Mouse (Mus musculus) midbrain, embryonic 13.5 days (tissue): Measurements from ENCODE around the gene S100a13. TPM values are rescaled to one million over a fixed set of nuclear protein-coding genes. Genes with fewer than 3 reads are reported as not detected.
A peak's percentile ranks its signal among the peaks of the same experiment; 100 is the strongest.

Experiments
- ATAC-seq: fragments of 200-750 bp; cut with Nextera tagmentation; 2 replicates; pipeline ENCODE4 v1.8.0; 2017; ENCODE audit warnings: mild to moderate bottlenecking, moderate TSS enrichment, moderate library complexity
- H3K27ac ChIP-seq: fragments of 300-500 bp; sonication (generic); 2 replicates; pipeline ENCODE4 v1.5.1; 2015; ENCODE audit warnings: inconsistent platforms, mild to moderate bottlenecking, moderate library complexity
- H3K27me3 ChIP-seq: fragments of 300-500 bp; sonication (generic); 2 replicates; pipeline ENCODE4 v1.6.1; 2015; ENCODE audit warnings: mild to moderate bottlenecking, inconsistent platforms
- H3K36me3 ChIP-seq: fragments of 300-500 bp; sonication (generic); 2 replicates; pipeline ENCODE4 v1.6.1; 2015; ENCODE audit warnings: mild to moderate bottlenecking, inconsistent platforms
- H3K4me1 ChIP-seq: fragments of 300-500 bp; sonication (generic); replicated peaks from 2 replicates; pipeline ENCODE4 v1.6.1; 2015; ENCODE audit warnings: inconsistent platforms
- H3K4me2 ChIP-seq: fragments of 300-500 bp; sonication (generic); replicated peaks from 2 replicates; pipeline ENCODE4 v1.6.1; 2015; ENCODE audit warnings: moderate library complexity, mild to moderate bottlenecking, inconsistent platforms
- H3K4me3 ChIP-seq: fragments of 300-500 bp; sonication (generic); replicated peaks from 2 replicates; pipeline ENCODE4 v1.5.1; 2015; ENCODE audit warnings: mild to moderate bottlenecking, inconsistent platforms
- H3K9ac ChIP-seq: fragments of 300-500 bp; sonication (generic); replicated peaks from 2 replicates; pipeline ENCODE4 v1.6.1; 2015; ENCODE audit warnings: mild to moderate bottlenecking, inconsistent platforms
- H3K9me3 ChIP-seq: fragments of 300-500 bp; sonication (generic); 2 replicates; pipeline ENCODE4 v1.6.1; 2016; ENCODE audit warnings: mild to moderate bottlenecking, inconsistent platforms
- WGBS: fragments of 180-500 bp; shearing (Covaris S2); methylation state at CpG from one replicate; pipeline ENCODE4 v1.1.7; 2015; 5-methylcytosine and 5-hydroxymethylcytosine counted together
- polyA plus RNA-seq: library from polyadenylated mRNA; unstranded; fragments of >200 nt; fragmentation: Nextera tagmentation; extraction: Ambion mirVana; gene quantifications from 2 replicates; pipeline ENCODE4 v1.2.1, GENCODE M21; 2015

The S100a13 gene
- polyA plus RNA-seq, 1 experiment from 2014 or later, result 9.9 TPM

GRCm38 (mm10) chr3:90535446-90535845 is 21.2 kb downstream of the S100a13 start:
- Histone ChIP-seq H3K4me3 (no peak overlapping the region), H3K9me3 (no peaks in the 10 kb centered on the region), H3K36me3 (no peaks in the 10 kb centered on the region), H3K27me3 (no peaks in the 10 kb centered on the region), H3K4me1 (no peaks in the 10 kb centered on the region), H3K9ac (no peak overlapping the region), H3K27ac (no peak overlapping the region), H3K4me2 (no peak overlapping the region)
- no peak for ATAC-seq
- 77% methylated on average over 1 of the region's 1 CpGs for WGBS

DNA sequence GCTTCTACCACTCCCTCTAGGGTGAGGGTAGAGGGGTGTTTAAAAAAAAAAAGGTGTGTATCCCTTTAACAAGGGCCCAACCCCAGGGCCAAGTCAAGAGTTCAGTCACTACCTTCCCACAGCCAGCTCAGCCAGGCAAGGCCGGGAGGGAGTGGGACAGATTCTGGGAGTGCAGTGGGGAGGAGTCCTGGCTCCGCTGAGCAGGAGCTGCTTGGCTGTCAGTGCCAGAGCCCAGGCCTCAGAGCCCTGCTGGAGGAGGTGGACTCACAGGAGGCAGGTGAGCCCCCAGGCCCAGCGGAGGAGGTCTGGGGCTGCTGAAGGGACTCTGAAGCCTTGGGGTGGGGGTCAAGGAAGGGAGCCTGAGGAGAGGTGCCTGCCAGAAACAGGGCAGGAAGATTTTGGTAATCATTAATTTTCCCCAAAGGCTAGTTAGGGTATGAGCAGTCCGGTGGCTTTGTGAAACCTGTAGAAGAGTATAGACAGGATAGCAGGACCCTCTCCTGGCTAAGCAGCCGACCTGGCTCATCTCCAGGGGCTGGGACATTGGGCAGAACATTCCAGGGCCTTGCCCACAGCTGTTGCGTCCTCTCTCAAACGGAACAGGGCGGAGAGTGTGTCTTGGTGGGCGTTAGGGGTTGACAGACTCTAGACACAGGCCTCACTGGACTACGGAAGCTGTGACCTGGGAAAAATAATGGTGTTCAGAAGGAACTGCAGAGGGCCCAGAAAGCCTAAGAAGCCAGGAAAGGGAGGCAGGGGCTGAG is 23.1 kb downstream of the S100a13 start, which contains the start of gene S100a16:
Gene S100a16, plus strand, starts transcription at position 114 of the 764 bp plus-strand sequence.
- H3K4me1 ChIP-seq, result peaks cover 13% of the 10 kb centered on the region
- H3K9ac ChIP-seq, result no peak within 1 kb of the TSS
- H3K27ac ChIP-seq, result no peak within 1 kb of the TSS
- no peaks in the 10 kb centered on the region for H3K9me3 ChIP-seq
- 46% methylated on average over 10 of the region's 10 CpGs for WGBS
- no peak within 1 kb of the TSS for H3K4me3 ChIP-seq
- no peaks in the 10 kb centered on the region for H3K36me3 ChIP-seq
- no peak for ATAC-seq
- H3K27me3 ChIP-seq, result no peaks in the 10 kb centered on the region
- H3K4me2 ChIP-seq, result no peak within 1 kb of the TSS

- no peak overlapping the region for H3K9ac ChIP-seq
- H3K4me1 ChIP-seq, result peaks cover 13% of the 10 kb centered on the region
- no peak overlapping the region for H3K4me3 ChIP-seq
- no peak overlapping the region for H3K27ac ChIP-seq
- no peaks in the 10 kb centered on the region for H3K36me3 ChIP-seq
- H3K4me2 ChIP-seq, result no peak overlapping the region
- H3K27me3 ChIP-seq, result no peaks in the 10 kb centered on the region
- H3K9me3 ChIP-seq, result no peaks in the 10 kb centered on the region
- ATAC-seq, result no peak
- WGBS, result 92% methylated on average over 5 of the region's 5 CpGs
Observed at GRCm38 (mm10) chr3:90537905-90538296, 23.7 kb downstream of the S100a13 start.

DNA sequence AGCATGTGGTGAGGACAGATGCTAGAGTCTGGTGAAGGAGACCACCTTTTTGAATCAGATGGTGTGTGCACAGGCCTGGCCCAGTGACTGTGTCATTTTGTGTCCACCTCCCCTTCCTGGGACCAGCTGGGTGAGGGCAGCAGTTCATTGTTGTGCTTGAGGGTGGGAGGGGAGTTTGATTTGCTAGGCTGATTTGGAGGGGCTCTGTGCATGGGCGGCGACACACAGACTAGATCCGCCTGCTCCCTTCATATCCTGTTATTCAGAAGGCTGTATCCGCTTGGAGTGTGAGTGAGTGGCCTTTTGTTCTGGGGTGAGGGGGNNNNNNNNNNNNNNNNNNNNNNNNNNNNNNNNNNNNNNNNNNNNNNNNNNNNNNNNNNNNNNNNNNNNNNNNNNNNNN is 26.7 kb downstream of the S100a13 start:
- H3K36me3 ChIP-seq, result no peaks in the 10 kb centered on the region
- H3K4me1 ChIP-seq, result peaks cover 13% of the 10 kb centered on the region
- H3K4me2 ChIP-seq, result peak overlapping the region; percentile 20
- 16% methylated on average over 4 of the region's 4 CpGs for WGBS
- H3K27ac ChIP-seq, result 0 out of 2 replicates have a peak overlapping the region, but pooled peaks have one; percentile 39
- no peaks in the 10 kb centered on the region for H3K9me3 ChIP-seq
- H3K4me3 ChIP-seq, result no peak overlapping the region
- H3K9ac ChIP-seq, result peak overlapping the region; percentile 11; the same call in 1 of the 2 replicates
- no peaks in the 10 kb centered on the region for H3K27me3 ChIP-seq
- peak; percentile 76 for ATAC-seq

DNA sequence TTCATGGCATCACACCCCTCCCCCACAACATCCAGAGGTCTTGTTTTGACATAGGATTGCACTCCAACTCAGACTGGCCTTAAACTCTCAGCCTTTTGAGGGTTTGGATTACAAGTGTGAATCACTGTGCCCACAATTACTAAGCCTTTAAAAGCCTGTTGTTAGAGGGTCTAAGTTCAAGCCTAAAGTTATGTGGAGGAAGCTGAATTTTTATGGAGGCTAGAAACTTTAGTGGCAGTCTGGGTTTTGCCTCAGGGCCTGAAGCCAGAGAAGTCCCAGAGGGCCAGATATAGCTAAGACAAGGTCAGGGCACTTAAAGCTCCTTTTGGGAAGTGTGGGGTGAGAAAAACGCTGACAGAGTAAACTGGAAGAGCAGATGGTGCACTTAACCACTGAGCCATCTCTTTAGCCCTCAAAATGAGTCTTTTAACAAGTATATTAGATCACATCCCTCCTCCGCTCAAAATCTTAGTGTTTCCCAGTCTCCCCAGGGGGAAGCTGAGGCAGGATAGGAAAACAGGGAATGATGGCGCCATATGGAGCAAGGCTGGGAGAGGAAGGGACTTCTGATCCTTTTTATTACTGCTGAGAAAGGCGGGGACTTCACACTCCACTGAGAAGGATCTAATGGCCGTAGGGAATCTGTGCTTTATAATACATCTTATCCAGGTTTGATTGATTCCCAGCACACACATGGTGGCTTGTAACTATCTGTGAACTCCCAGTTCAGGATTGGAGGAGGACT is 35.6 kb downstream of the S100a13 start:
- no peak overlapping the region for H3K4me2 ChIP-seq
- no peaks in the 10 kb centered on the region for H3K4me1 ChIP-seq
- H3K9ac ChIP-seq, result no peak overlapping the region
- 63% methylated on average over 5 of the region's 5 CpGs for WGBS
- no peaks in the 10 kb centered on the region for H3K9me3 ChIP-seq
- no peak overlapping the region for H3K27ac ChIP-seq
- H3K4me3 ChIP-seq, result no peak overlapping the region
- no peaks in the 10 kb centered on the region for H3K36me3 ChIP-seq
- no peaks in the 10 kb centered on the region for H3K27me3 ChIP-seq
- ATAC-seq, result no peak

DNA sequence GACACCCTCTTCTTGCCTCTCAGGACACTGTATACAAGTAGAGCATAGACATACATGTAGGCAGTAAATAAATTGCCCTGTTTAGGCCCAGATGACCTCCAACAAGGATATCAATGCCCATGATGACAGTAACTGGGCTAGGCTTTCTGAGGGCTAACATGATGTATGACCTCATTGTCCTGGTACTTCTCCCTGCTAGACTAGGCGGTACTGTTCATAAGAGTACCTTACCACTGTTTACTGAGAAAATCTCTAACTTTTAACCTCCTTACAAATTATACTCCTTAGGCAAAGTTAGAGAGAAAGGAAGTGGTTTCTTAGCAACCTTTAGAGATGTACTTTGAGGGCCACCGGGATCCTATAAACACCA is 36.2 kb downstream of the S100a13 start:
- Histone ChIP-seq H3K4me1 (no peaks in the 10 kb centered on the region), H3K27ac (no peak overlapping the region), H3K4me2 (no peak overlapping the region), H3K36me3 (no peaks in the 10 kb centered on the region), H3K27me3 (no peaks in the 10 kb centered on the region), H3K9ac (no peak overlapping the region), H3K9me3 (no peaks in the 10 kb centered on the region), H3K4me3 (no peak overlapping the region)
- ATAC-seq, result no peak
- WGBS, result 90% methylated on average over 2 of the region's 2 CpGs

- Histone ChIP-seq H3K9ac (no peak overlapping the region), H3K4me3 (no peak overlapping the region), H3K4me1 (peaks cover 4% of the 10 kb centered on the region; the same call in 1 of the 2 replicates), H3K27me3 (no peaks in the 10 kb centered on the region), H3K9me3 (no peaks in the 10 kb centered on the region), H3K4me2 (no peak overlapping the region), H3K36me3 (no peaks in the 10 kb centered on the region), H3K27ac (no peak overlapping the region)
- no peak for ATAC-seq
- 86% methylated on average over 2 of the region's 2 CpGs for WGBS
Observed at GRCm38 (mm10) chr3:90552231-90552630, 38.0 kb downstream of the S100a13 start.

DNA sequence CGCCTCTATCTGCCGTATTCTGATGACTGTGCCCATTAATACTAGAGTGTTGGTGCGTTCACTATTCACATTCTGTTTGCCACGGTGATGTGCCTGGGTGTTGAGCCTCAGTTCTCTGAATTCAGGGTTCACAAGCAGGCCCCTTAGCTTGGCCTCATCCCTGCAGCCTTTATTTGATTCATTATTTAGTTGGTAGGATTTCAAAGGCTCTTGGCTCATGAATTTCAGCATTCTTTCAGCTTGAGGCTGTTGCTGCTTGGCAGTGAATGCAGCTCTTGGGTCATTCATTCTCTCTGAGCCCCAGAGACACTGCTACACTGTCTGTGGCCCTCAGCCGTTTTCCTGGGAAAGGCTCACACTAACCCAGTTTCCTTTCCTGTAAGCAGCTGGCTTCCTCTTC is 41.7 kb downstream of the S100a13 start:
- ATAC-seq, result peak; percentile 80
- Histone ChIP-seq H3K36me3 (no peaks in the 10 kb centered on the region), H3K27me3 (no peaks in the 10 kb centered on the region), H3K27ac (no peak overlapping the region), H3K4me2 (no peak overlapping the region), H3K9me3 (no peaks in the 10 kb centered on the region), H3K9ac (no peak overlapping the region), H3K4me3 (no peak overlapping the region), H3K4me1 (peaks cover 4% of the 10 kb centered on the region; the same call in 1 of the 2 replicates)
- 29% methylated on average over 5 of the region's 5 CpGs for WGBS

DNA sequence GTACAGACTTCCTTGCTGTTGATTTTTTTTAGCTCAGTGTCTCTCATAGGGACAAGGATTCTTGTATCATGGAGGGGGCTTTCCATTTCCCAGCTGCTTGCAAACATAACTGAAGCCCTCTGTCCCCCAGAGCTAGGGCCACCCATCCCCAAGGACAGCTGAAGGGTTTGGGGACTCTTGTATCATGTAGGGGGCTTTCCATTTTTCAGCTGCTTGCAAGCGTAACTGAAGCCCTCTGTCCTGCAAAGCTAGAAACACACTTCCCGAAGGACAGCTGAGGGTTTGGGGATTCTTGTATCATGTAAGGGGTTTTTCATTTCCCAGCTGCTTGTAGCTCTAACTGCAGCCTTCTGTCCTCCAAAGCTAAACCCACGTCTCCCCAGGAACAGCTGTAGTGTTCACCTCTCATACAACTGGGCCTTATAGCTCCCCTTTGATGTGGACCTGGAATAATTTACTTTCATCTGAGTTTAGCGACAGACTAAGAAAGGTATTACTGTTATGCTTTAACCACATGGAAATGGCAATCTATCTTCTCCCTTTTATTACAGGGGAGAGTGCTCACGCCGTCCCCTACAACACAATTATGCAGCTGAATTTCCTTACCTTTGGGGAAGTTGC is 45.9 kb downstream of the S100a13 start, which contains the start of gene S100a3:
Gene S100a3, plus strand, starts transcription at position 571 of the 621 bp plus-strand sequence.
- Histone ChIP-seq H3K27me3 (no peaks in the 10 kb centered on the region), H3K36me3 (no peaks in the 10 kb centered on the region), H3K4me1 (peaks cover 4% of the 10 kb centered on the region; the same call in 1 of the 2 replicates), H3K27ac (no peak within 1 kb of the TSS), H3K9ac (no peak within 1 kb of the TSS), H3K9me3 (no peaks in the 10 kb centered on the region), H3K4me3 (no peak within 1 kb of the TSS), H3K4me2 (no peak within 1 kb of the TSS)
- WGBS, result 89% methylated on average over 6 of the region's 6 CpGs
- ATAC-seq, result no peak

Other genes starting within 250 kb of the S100a13 start
- gene Dennd4b, start 249.2 kb upstream of the S100a13 start, polyA plus RNA-seq, result 5.9 and 6.6 TPM in 2 replicates
- gene Gatad2b, start 221.3 kb upstream of the S100a13 start, polyA plus RNA-seq, result 15.1 and 16.0 TPM in 2 replicates
- gene Slc27a3, start 124.5 kb upstream of the S100a13 start, polyA plus RNA-seq, result 20.2 and 21.8 TPM in 2 replicates
- gene Ints3, start 80.8 kb upstream of the S100a13 start, polyA plus RNA-seq, result 29.1 and 32.6 TPM in 2 replicates
- gene Npr1, start 48.6 kb upstream of the S100a13 start, polyA plus RNA-seq, result 1.8 and 2.4 TPM in 2 replicates
- gene Ilf2, start 38.3 kb upstream of the S100a13 start, polyA plus RNA-seq, result 343 and 361 TPM in 2 replicates
- 87.9 and 89.1 TPM in 2 replicates for gene Snapin, start 23.4 kb upstream of the S100a13 start, polyA plus RNA-seq
- 205 and 212 TPM in 2 replicates for gene Chtop, start 4.9 kb upstream of the S100a13 start, polyA plus RNA-seq
- gene S100a1, start within 50 bp of the S100a13 start, polyA plus RNA-seq, result 4.7 and 6.9 TPM in 2 replicates
- not detected in 2 replicates for gene S100a14, start 12.4 kb downstream of the S100a13 start, polyA plus RNA-seq
- gene S100a16, start 22.8 kb downstream of the S100a13 start, polyA plus RNA-seq, result 33.7 and 39.5 TPM in 2 replicates
- not detected in 2 replicates for gene S100a3, start 46.1 kb downstream of the S100a13 start, polyA plus RNA-seq
- not detected in 2 replicates for gene S100a2, start 75.8 kb downstream of the S100a13 start, polyA plus RNA-seq
- gene Gm42674, start 87.5 kb downstream of the S100a13 start, polyA plus RNA-seq, result not detected in 2 replicates
- 0.83 and 1.1 TPM in 2 replicates for gene S100a4, start 89.3 kb downstream of the S100a13 start, polyA plus RNA-seq
- not detected in 2 replicates for gene S100a5, start 94.1 kb downstream of the S100a13 start, polyA plus RNA-seq
- 19.7 and 25.0 TPM in 2 replicates for gene S100a6, start 98.4 kb downstream of the S100a13 start, polyA plus RNA-seq
- gene S100a7a, start 139.6 kb downstream of the S100a13 start, polyA plus RNA-seq, result not detected in 2 replicates
- 2.8 and 4.7 TPM in 2 replicates for gene S100a8, start 154.5 kb downstream of the S100a13 start, polyA plus RNA-seq
- gene S100a9, start 181.3 kb downstream of the S100a13 start, polyA plus RNA-seq, result 2.4 and 2.7 TPM in 2 replicates
- gene Pglyrp4, start 212.5 kb downstream of the S100a13 start, polyA plus RNA-seq, result not detected in 2 replicates